Mouse (Mus musculus) megakaryocyte, embryonic 14.5 days (primary cell): ENCODE results near the gene Recql5. TPM values are rescaled to one million over a fixed set of nuclear protein-coding genes. Genes with fewer than 3 reads are reported as not detected.

Source experiments
- H3K27me3 ChIP-seq: replicated peaks from 2 replicates; pipeline ENCODE3; 2012; ENCODE audit warnings: inconsistent platforms
- H3K36me3 ChIP-seq: replicated peaks from 2 replicates; pipeline ENCODE3; 2012; ENCODE audit warnings: low read length, inconsistent platforms, mixed read lengths
- H3K4me1 ChIP-seq: 2 replicates; pipeline ENCODE4 v1.6.1; 2012; ENCODE audit warnings: inconsistent platforms
- H3K4me3 ChIP-seq: replicated peaks from 2 replicates; pipeline ENCODE3; 2012; ENCODE audit warnings: moderate library complexity, mild to moderate bottlenecking, inconsistent platforms
- H3K9me3 ChIP-seq: 2 replicates; pipeline ENCODE4 v1.6.1; 2012; ENCODE audit warnings: inconsistent platforms
- FLI1 ChIP-seq: IDR thresholded peaks from 2 replicates; pipeline ENCODE4 v1.6.1; 2012; ENCODE audit warnings: low read length, inconsistent platforms, mixed read lengths
- GATA1 ChIP-seq: IDR thresholded peaks from 3 replicates; pipeline ENCODE4 v1.6.1; 2012; ENCODE audit warnings: mixed read lengths, low read length, inconsistent platforms, borderline replicate concordance
- polyA plus RNA-seq: library from polyadenylated mRNA; stranded (reverse); fragments of >175 nt; gene quantifications from 2 replicates; pipeline ENCODE4 v1.2.3, GENCODE M21; 2012; ENCODE audit warnings: low replicate concordance; ENCODE audit not compliant: insufficient read depth

Gene Recql5
- polyA plus RNA-seq, result 9.5 and 10.4 TPM in 2 replicates

DNA sequence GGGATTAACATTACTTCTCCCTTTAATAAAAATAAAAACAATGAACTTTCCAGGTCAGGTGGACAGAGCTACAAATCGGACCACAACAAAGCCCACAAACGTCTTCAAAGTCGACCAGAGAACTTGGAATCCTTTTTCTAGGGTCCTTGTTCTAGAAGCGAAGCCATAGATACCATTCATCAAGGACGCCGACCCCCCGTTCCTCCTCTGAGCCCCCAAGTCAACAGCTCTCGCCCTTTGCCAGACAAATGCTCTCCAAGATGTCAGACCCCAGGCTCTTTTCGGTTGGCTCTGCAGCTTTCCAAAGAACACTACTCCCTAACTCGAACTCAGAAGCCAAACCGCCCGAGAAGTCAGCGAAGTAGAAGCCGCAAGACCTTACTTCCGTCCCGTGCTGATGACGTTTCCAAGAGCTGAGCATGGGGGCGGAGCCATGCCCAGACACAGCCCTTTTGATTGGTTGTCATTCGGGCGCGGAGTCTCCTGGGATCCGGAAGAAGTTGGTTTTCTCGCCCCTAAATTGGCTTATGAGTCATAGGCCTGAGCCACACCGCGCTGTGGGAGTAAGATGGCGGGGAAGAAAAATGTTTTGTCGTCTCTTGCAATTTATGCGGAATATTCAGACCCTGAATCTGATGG, at the start of gene Recql5, which contains the start of gene Sap30bp:
TSS of gene Recql5 (minus strand) at position 370 of the 639 bp plus-strand sequence.
TSS of gene Sap30bp (plus strand) at position 175 of the 639 bp plus-strand sequence.
- no peaks in the 10 kb centered on the region for H3K27me3 ChIP-seq
- peaks cover 35% of the 10 kb centered on the region for H3K4me1 ChIP-seq
- peak within 1 kb of the TSS; percentile 99 for H3K4me3 ChIP-seq
- peaks cover 53% of the 10 kb centered on the region for H3K36me3 ChIP-seq
- no peaks in the 10 kb centered on the region for H3K9me3 ChIP-seq
- TF ChIP-seq FLI1 (peak; percentile 43; the same call in 1 of the 2 replicates), GATA1 (no peak)

DNA sequence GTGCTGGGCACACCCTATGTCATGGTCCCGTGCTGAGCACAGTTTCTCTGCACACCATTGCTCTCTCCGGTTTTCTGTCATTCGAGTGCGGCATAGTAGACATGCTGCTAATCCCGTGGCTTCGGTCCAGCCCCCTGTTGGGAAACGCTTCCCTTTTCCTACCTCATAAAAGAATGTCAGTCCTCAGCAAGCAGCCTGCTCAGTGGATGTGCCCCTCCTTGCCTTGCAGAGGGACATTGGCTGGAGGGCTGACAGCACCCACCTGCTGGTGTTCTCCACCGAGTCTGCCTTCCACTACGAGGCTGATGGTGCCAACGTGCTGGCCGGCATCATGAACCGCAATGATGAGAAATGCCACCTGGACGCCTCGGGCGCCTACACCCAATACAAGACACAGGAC, 49.2 kb upstream of the Recql5 start:
- Histone ChIP-seq H3K9me3 (peaks cover 7% of the 10 kb centered on the region), H3K4me3 (no peak overlapping the region), H3K36me3 (no peaks in the 10 kb centered on the region), H3K4me1 (peaks cover 8% of the 10 kb centered on the region), H3K27me3 (peaks cover 84% of the 10 kb centered on the region)
- TF ChIP-seq FLI1, result no peak

DNA sequence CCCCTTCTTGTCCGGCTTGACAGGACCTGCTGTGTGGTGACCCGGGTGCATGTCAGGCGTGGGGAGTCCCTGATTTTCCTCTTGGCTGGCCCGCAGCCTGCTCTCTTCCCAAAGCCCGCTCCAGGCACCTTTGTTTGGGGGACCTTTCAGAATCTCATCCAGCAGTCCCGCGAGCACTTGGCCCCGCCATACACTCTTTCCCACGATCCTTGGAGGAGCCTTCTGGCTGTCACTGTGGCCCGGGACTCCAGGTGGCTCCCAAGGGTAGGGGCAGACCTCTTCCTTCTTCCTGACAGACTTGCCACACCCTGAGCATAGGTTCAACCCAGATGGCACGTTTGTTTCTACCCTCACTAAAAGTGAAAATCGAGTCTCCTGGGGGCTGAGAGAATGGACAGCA, 42.3 kb upstream of the Recql5 start:
- no peak overlapping the region for H3K4me3 ChIP-seq
- peaks cover 82% of the 10 kb centered on the region for H3K27me3 ChIP-seq
- TF ChIP-seq GATA1, result no peak
- peaks cover 26% of the 10 kb centered on the region for H3K4me1 ChIP-seq
- no peaks in the 10 kb centered on the region for H3K9me3 ChIP-seq
- no peaks in the 10 kb centered on the region for H3K36me3 ChIP-seq

DNA sequence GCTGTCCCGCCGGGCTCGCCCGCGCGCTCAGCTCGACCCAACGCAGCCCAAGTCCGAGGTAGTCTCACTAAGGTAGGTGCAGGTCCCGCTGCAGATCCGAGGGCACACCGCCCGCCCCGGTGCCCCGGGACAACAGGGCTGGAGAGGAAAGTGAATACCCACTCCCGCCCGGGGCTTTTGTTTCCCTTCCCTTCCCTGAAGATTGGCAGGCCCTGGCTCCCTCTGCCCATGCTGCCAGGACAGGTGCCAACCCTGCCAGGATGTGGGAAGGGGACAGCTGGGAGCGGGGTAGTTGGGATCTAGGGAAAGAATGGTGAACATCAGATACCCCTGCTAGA, 41.8 kb upstream of the Recql5 start:
- Histone ChIP-seq H3K4me3 (peak overlapping the region; percentile 90), H3K36me3 (no peaks in the 10 kb centered on the region), H3K4me1 (peaks cover 30% of the 10 kb centered on the region), H3K27me3 (peaks cover 82% of the 10 kb centered on the region), H3K9me3 (no peaks in the 10 kb centered on the region)
- no peak for TF ChIP-seq GATA1
- TF ChIP-seq FLI1, result no peak

DNA sequence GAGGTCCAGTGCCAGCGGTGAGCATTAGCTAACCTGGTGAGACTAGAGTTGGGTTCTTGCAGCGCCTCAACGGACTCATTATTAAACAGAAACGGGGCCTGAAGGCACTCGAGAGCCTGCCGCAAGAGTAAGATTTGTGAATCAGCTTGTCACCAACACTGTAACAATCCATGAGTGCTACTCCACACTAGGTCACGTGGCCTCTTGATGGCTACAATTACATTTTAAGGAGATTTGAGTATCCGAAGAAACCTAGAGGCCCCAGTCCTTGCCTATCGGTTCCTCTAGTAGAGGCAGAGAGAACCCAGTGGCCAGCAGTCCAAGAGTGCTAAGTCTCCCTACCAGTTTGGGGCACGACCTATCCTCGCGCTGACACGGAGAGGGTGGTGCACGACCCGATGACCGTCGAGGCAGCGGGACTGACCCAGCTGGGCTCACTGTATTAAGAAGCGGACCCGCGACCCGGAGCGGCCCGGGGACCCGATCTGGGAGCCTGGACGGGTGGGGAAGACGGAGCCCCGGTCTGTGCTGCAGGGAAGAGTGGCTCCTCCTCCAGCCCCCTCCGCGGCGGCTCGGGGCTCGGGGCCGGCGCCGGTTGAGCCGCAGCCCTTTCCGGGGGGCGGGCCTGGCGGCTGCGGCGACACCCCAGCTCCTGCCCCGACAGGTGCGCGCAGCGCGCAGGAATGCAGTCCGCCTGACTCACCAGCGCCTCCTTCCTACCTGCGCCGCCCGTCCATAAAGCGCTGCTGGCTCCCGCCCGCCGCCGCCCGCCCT, 41.2 kb upstream of the Recql5 start, which contains the start of gene Itgb4:
TSS of gene Itgb4 (plus strand) at position 401 of the 774 bp plus-strand sequence.
- Histone ChIP-seq H3K9me3 (no peaks in the 10 kb centered on the region), H3K4me3 (peak within 1 kb of the TSS; percentile 90), H3K36me3 (no peaks in the 10 kb centered on the region), H3K4me1 (peaks cover 36% of the 10 kb centered on the region), H3K27me3 (peaks cover 79% of the 10 kb centered on the region)
- TF ChIP-seq FLI1 (no peak), GATA1 (no peak)

DNA sequence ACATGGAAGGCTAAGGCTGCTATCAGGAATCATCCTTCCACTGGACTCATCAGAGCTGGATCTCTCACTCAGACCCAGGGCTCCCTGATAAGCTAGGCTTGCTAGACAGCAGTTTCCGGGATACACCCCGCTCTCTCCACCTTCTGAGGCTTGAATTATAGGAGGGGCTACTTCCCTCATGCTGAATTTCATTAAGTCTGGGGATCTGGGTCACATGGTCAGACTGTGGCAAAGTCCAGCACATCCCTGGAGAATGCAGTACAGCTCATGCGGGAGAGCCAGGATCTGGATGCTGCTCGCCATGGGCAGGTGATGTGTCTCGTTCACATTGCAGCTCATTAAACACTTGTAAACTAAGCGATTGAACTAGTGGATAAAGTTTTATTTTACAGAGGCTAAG, 37.7 kb upstream of the Recql5 start:
- Histone ChIP-seq H3K4me1 (peaks cover 49% of the 10 kb centered on the region), H3K9me3 (no peaks in the 10 kb centered on the region), H3K36me3 (peaks cover 11% of the 10 kb centered on the region), H3K27me3 (peaks cover 45% of the 10 kb centered on the region), H3K4me3 (no peak overlapping the region)
- no peak for TF ChIP-seq GATA1
- TF ChIP-seq FLI1, result no peak

DNA sequence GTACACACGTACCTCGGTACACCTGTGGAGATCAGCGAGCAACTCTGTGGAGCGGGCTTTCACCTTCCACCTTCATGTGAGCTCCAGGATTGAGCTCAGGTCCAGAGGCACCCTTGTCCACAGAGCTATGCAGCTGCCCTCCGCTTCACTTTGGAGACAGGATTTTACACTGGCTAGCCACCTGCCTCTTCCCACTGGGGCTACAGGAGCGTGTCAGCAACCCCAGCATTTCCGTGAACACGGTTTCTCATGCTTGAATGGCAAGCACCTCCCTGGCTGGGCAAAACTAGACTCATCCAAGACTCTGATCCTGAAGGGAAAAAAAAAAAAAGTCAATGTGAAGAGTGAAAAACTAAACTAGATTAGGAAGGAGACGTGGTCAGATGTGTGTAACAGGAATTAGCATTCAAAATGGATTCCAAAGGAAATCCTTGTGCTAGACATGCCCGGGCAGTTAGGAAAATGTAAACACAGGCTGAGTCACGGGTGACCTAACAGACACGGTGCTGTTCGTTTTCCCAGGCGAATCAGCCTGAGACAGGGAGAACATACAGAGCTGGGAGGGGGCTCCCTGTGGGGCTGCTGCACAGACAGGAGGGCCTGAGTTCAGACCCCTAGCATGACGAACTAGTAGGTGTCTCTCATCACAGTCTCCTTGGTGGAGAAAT, 36.9 kb upstream of the Recql5 start:
- Histone ChIP-seq H3K4me1 (peaks cover 51% of the 10 kb centered on the region), H3K4me3 (no peak overlapping the region), H3K36me3 (peaks cover 20% of the 10 kb centered on the region), H3K9me3 (no peaks in the 10 kb centered on the region), H3K27me3 (peaks cover 36% of the 10 kb centered on the region)
- TF ChIP-seq FLI1 (no peak), GATA1 (no peak)

DNA sequence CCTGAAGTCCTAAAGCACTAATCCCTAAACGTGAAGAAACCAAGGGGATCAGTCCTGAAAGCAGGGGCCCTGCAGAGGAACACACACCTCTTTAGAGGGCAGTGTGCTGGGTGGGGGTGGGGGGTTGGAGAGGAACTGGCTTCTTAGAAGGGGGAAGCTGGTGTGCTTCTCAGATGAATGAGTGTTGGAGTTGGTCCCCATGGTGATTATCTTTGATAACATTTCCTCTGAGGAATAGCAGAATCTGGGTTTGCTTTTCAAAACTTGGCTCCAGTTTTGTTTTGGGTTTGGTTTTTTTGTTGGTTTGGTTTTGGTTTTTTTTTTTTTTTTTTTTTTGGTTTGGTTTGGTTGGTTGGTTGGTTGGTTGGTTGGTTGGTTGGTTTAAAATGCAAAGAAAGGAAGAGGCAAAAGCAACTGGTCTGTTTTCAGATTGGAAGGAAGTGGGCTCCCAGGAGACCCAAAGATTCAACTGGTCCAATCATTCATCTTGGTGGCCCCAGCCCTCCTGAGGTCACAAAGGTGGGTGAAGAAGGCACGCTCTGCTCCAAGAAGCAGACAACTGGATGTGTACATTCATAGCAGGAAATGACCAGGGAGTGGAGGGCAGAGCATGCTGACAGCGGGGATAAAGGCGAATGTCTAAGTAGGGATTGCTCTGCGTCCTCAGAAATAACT, 35.6 kb upstream of the Recql5 start:
- no peak for TF ChIP-seq FLI1
- no peak for TF ChIP-seq GATA1
- H3K4me1 ChIP-seq, result peaks cover 51% of the 10 kb centered on the region
- H3K36me3 ChIP-seq, result peaks cover 33% of the 10 kb centered on the region
- no peaks in the 10 kb centered on the region for H3K9me3 ChIP-seq
- peaks cover 24% of the 10 kb centered on the region for H3K27me3 ChIP-seq
- H3K4me3 ChIP-seq, result peak overlapping the region; percentile 50

DNA sequence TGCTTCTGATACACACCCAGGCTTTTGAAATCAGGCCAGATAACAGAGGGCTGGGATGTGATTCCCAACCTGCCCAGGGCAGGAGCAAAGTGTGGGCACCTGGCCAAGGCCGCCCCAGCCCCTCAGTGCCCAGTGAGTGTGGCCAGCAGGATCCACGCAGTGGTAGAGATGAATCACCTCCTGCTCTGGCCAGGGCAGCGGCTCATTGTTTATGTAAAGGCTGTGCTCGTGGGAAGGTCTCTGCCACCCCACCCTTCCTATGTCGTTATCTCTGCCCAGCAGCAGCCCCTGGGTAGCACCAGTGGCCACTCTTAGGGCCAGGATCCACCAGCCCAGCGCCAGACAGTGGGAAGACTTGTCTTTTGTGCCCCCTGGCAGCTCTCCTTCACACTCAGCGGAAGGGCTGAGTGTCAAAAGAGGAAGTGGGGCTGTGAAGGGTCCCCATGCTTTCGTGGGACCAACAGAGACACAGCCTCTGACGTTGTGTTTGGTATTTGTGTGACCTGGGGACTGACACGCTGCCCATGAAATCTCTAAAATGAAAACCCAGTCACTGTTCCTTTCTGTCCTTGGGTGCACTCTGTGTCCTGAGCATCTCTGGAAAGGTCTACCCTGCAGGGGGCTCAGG, 31.8 kb upstream of the Recql5 start:
- H3K4me3 ChIP-seq, result peak overlapping the region; percentile 19
- peaks cover 3% of the 10 kb centered on the region for H3K27me3 ChIP-seq
- H3K9me3 ChIP-seq, result no peaks in the 10 kb centered on the region
- TF ChIP-seq GATA1, result no peak
- TF ChIP-seq FLI1, result no peak
- H3K4me1 ChIP-seq, result peaks cover 66% of the 10 kb centered on the region
- H3K36me3 ChIP-seq, result peaks cover 70% of the 10 kb centered on the region
